Mouse (Mus musculus): ENCODE measurements around the gene Rras.
"Not testable (repeated sequence)": the region's sequence is repeated elsewhere in the genome, so short reads cannot be mapped to it uniquely, and the experiment has no call there.

Rras gene

DNA sequence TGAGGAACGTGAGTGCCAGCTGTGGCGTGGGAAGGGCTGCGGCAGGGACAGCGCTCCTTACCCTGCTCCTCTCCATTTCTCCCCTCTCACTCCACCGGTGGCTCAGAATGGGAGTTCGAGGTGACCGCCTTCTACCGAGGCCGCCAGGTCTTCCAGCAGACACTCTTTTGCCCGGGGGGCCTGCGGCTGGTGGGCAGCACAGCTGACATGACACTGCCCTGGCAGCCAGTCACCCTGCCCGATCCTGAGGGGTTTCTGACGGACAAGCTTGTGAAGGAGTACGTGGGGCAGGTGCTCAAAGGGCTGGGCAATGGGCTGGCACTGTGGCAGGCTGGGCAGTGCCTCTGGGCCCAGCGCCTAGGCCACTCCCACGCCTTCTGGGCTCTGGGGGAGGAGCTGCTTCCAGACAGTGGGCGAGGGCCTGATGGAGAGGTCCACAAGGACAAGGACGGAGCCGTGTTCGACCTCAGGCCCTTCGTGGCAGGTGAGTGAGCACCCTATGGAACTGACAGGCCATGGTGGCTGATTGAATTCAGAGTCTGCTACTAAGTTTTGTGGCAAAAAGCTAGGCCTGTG, 17.1 kb upstream of the Rras start:
- DNase-seq: no peak

- DNase-seq: no peak
These were observed 15.3 kb upstream of the Rras start for GRCm38 (mm10) chr7:45002440-45002839.

- DNase-seq: no peak
These were observed 13.2 kb upstream of the Rras start for GRCm38 (mm10) chr7:45004546-45004945.

- no peak for DNase-seq
These were observed 12.3 kb upstream of the Rras start for GRCm38 (mm10) chr7:45005321-45005992.

GRCm38 (mm10) chr7:45006503-45006902, 11.3 kb upstream of the Rras start:
- DNase-seq: no peak

- DNase-seq: no peak
These were observed 10.6 kb upstream of the Rras start for GRCm38 (mm10) chr7:45007141-45007540.

GRCm38 (mm10) chr7:45007846-45008245, 9.9 kb upstream of the Rras start:
- DNase-seq: no peak

DNA sequence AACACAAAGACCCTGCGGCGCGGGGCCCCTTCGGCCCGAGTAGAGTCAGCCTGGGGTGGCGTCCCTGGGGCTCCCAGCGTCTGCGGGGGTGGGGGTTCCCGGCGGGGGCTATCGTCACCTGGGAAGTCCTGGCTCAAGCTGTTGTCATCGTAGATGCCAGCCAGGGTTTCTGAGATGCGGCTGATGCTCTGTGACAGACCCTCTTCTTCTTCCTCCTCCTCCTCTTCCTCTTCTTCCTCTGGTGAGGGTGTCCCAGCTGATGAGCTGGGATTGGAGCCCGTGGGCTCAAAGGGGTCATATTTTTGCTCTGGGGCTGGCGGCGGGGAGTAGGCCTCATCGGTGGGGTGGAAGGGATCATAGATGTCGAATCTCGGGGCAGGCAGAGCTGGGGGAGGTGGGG, 9.3 kb upstream of the Rras start:
- no peak for DNase-seq

- no peak for DNase-seq
These were observed 5.8 kb upstream of the Rras start for GRCm38 (mm10) chr7:45012011-45012410.

DNA sequence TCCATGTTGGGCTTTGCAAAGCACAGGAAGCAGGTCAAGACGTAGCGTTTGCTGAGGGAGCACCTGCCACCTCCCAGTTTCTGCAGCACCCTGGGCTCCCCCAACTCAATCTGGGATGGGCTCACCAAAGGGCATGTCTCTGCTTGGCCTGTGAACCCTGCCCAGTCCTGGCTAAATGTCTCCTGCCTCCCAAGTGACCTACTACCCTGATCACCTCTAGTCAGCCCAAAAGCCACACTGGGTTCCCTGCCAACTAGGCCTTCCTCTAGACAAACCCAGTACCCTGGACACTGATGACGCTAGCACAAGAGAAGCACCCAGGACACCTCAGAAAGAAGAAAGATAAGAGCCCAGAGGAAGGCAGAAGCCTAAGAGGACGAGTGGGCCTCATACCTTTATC, 4.9 kb upstream of the Rras start:
- no peak for DNase-seq

- no peak for DNase-seq
These were observed 4.2 kb upstream of the Rras start for GRCm38 (mm10) chr7:45013366-45014095.

DNA sequence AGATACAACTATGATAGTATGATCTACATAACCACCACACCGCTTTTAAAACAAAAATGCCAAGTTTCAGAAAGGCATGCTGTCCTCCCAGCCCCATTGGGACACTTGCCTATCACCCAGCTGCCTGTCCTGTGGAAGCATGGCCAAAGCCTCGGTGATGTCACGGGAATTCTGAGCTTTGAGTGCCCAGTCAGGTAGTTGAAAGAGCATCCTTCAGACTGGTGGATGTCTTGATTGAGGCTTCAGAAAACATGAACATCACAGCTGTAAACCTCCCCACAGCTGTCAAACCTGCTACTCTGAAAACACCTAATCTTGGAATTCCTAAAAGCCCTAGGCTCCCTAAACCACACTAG, 3.7 kb upstream of the Rras start:
- DNase-seq: no peak

GRCm38 (mm10) chr7:45015344-45015956, 2.3 kb upstream of the Rras start:
- no peak for DNase-seq

DNA sequence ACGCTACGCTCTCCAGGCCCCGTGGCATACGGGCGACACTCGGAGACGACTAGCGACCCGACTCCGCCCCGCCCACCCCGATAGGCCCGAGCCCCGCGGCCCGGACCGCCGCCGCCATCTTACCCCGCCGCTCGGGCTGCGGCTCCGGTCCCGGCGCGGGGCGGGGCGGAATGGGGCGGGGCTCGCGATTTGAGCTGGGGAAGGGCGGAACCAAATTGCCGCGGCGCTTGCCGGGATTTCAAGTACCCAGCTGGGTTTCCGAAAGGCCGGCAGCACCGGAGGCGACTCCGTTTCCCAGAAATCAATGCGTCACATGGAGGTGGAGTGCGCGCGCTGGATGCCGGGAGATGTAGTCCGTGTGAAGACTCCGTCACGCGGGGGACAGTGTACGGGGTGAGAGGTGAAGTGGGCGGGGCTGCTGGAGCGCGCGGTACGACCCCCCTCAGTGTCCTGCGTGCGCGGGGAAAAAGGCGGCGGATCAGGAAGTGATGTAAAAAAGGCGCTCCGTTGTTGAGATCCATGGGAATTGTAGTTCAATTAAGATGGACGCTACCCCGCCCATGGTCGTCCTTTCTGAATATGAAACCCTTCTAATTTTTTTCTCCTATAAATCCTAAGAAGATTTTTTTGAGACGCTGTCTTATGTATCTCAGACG, 1.7 kb upstream of the Rras start, which contains the start of gene Scaf1:
TSS of gene Scaf1 (minus strand) at position 407 of the 656 bp plus-strand sequence.
- DNase-seq: peak; percentile 100

DNA sequence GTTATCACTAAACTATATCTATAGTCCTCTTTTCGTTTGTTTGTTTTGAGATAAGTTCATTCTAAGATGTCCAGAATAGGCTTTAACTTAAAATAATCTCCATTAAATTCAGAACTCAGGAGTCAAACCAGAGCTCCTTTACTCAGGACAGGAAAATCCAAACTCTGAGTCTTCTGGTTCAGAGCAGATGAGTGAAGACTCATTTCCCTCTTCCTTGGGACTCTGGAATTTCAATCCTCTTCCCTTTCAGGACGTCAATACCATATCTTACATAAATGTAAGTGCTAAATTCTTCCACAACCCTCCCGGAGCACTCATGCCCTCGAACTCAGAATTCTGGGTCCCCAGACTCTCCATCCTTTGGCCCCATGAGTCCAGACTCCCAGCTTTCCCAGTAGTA, 1.0 kb upstream of the Rras start:
- DNase-seq: no peak

- DNase-seq: peak; percentile 72
These were observed 1.3 kb downstream of the Rras start for GRCm38 (mm10) chr7:45019031-45019571.

DNA sequence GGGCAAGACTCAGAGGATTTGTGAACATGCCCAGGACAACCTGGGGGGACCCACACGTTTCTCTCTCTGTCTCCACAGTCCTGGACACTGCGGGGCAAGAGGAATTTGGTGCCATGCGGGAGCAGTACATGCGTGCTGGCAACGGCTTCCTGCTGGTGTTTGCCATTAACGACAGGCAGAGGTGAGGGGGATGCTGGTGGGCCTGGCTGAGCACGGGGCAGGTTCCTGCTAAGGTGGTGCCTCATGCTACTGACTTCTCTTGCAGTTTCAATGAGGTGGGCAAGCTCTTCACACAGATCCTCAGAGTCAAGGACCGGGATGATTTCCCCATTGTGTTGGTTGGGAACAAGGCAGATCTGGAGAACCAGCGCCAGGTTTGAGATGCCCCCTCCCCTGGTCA, 2.5 kb downstream of the Rras start:
- no peak for DNase-seq

GRCm38 (mm10) chr7:45023711-45024110, 6.0 kb downstream of the Rras start:
- DNase-seq: not testable (repeated sequence)

GRCm38 (mm10) chr7:45024281-45025248, 6.8 kb downstream of the Rras start:
- DNase-seq: no peak

DNA sequence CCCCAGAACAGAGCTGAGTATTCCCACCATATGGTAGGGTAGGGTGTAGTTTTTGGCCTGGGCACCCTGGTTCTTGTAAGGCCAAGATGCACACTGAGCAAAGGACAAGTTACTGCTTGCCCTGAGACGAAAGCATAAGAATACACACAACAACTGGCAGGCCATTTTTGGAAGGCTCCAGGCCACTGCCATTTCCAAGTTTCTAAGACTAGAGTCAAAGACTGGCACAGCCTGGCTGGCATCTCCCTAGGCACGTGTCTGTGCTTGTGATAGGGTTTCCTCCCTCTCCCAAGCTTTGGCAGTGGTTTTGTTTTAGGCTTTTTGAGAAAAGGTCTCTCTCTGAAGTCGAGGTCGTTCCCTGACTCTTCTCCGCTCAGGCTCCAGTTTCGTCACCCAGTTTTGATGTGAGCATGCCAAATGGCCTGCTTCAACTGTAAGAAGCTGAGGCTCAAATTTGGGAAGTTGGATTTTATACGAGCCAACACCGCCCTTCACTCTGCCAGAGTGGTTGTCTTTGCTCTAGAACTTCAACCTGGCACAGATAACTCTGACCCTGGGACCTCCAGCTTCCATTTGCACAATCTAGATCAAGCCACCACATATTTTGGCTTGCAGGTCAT, 8.0 kb downstream of the Rras start:
- no peak for DNase-seq

DNA sequence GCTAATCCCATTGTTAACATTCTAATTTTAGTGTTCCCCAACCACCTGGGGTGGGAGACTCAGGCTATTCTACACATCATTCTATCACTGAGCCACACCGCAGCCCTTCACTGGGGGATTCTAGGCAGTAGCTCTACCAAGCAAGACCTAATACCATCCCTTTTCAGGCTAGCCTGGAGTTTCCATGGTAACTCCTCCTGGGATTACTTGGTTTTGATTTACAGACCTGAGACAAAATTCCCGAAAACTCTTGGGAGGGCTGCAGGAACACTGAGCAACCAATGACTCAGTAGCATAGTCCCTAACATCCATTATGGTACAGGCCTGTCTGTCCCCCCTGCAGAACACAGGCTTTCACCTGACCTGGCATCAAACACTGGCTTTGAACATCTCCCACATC, 8.5 kb downstream of the Rras start:
- DNase-seq: no peak
